Mouse (Mus musculus) natural killer cell, adult 2 months (primary cell): ENCODE measurements around the gene Fbxo6.
"Not testable (repeated sequence)": the region's sequence is repeated elsewhere in the genome, so short reads cannot be mapped to it uniquely, and the experiment has no call there.

Experiments
- DNase-seq, 2 experiments: peaks; one replicate each; pipeline ENCODE4 v3.0.0; 2022; ENCODE audit warnings: low spot score in 2 of 2

The Fbxo6 gene

DNA sequence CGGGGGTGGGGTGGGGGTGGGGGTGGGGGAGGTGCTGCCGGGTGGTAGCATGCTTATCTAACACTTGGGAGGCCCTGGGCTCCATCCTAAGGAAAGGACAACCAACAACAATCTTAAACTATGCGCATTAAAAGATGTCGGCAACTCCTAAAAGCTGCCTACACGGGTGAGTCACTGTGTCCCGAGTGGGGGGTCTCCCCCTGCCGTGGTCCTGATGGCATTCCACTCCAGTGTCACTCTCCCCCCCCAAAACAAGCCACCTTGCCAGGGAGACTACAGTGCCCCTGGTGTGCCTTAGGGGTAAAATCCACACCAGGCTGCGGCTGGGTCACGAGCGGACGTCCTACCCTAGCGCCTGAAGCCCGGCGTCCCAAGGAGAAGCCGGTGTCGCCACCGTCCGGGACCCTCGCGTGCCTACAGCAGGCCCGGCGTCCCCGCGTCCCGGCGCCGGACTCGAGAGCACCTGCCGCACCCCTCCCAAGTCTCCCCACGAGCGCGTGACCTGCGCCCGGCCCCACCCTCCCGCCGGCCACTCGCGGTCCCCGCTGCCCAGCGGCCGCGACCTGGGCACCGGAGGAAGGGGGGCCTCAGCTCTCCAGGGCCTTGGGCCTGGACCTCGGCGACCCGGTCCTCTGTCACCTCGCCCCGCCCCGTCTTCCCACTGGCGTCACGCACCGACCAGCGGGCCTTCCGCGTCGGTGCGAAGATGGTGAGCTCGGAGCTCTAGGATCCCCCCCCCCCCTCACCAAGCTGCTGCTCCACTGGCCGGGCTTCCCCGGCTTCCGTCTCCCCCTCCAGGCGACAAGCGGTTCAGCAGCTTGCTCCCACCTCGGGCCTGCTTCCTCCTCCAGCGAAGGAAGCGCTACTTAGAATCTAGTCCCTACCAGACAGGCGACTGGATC is at the start of gene Fbxo6:
Fbxo6 (minus strand) TSS at position 874 of the 902 bp plus-strand sequence.
- peak; percentile 82 to 85 for DNase-seq

DNA sequence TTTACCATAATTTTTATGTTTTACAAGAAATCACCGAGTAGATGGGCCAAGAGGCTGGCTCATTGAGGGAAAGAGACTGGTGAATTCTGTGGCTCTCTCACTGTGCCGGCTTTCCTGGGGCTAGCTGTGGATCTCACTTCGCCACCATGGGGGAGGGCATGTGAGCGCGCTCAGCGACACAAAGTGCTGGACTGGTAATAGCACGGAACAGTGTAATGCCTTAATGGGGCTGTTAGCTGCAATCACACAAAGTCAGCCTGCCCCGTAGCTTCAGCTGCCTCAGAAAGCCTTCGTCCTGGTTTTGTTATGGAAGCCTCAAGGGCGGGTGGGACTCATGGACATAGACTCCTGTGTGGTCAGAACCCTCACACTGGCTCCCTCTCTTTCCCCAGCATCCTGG is 46.8 kb upstream of the Fbxo6 start:
- DNase-seq: no peak

DNA sequence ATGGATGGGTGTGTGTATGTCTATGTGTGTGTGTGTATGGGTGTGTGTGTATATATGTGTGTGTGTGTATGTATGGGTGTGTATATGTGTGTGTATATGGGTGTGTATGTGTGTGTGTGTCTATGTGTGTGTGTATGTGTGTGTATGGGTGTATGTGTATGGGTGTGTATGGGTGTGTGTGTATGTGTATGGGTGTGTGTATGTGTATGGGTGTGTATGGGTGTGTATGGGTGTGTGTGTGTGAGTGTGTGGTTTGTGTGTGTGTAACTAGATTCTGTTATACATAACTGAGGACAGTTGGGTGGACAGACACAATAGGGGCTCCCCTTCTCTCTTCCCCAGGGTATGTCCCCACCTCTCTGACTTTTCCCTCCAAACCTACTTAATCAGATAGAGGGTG is 42.5 kb upstream of the Fbxo6 start:
- DNase-seq: no peak

DNA sequence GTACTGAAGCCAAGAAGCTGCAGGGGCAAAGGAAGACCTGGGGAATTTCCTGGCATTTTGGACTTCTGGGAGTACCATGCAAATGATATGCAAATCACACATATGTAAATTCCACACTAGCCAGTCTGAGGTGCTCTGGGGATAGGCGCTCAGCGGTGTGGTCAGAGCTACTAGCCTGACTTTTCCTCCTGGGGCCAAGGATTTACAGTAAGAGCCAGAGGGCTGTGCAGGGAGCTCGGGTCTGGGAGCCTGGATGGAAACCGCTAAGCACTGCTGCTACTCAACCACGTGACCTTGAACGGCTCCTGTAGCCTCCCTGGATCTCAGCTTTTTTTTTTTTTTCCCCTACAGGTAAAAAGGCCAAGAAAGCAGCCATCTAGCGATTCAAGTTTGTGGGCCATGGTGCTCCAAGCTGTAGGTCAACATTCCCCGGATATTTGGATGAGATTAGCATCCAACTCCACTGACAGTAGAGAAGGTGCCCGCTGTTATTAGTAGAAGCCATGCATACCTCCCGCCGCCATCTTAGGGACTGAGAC is 40.8 kb upstream of the Fbxo6 start:
- no peak for DNase-seq

DNA sequence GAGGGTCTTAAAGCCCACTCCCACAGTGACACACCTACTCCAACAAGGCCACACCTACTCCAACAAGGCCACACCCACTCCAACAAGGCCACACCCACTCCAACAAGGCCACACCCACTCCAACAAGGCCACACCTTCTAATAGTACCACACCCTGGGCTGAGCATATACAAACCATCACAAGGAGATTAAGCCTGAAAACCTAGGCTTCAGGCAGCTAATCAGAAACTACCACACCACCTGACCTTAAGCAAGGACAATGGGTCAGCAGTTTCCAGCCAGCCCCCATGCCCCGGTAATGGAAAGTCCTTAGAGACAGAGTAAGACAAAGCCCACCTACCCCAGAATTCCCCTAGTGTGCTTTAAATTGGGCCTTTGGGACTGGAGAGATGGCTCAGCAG is 36.8 kb upstream of the Fbxo6 start:
- not testable (repeated sequence) for DNase-seq

DNA sequence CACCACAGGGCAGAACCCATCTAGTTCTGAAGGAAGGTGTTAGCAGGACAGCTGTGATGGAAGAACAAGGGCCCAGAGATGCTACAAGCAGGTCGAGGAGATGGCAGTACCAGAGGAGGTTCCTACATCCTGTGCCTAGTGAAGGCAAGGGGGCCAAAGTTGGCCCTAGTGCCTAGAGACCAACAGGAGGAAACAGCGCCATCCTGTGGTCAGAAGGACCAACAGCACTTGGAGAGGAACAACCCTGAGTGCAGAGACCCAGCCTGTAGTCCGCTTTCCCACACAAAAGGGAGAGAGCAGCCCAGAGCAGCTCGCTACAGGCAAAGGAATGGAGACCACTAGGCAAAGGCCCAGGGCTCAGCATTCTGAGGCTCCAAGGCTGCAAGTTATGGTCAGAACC is 33.9 kb upstream of the Fbxo6 start:
- no peak for DNase-seq

DNA sequence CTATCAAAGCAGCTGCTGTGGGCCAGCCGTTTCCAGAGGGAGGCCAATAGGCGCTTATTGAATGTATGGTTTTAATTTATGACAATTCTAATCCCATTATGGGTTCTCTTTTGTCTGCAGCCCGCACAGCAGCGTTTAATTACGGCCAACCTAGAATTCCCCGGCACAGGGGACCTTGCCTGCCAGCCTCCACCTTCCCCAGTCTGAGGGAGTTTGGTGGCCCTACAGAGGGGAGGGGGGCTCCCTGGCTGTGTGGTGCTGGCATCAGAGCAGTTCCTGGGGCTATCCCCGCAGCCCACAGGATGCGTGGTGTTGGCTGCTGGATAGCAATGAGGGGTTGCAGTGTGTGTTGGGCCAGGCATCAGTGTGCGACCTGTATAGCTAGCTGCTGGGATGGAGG is 32.6 kb upstream of the Fbxo6 start:
- DNase-seq: no peak

DNA sequence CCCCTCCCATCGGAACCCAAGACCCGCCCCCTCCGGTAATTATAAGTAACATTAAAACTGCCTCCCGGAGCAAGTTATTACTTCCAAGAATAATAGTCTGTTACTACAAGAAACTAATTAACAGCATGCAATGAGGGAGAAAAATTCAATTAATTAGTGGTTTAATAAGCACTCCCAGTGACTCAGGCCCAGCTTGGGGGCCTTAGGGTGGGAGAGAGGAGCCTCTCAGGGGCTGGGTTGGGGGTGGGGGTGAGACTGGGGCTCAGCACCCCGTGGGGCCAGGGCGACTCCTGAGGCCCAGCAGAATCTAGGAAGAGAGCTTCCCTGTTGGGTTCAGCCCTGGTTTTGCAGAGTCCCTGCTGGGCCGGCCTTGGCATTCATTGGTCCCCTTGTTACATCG is 30.4 kb upstream of the Fbxo6 start:
- DNase-seq: no peak

DNA sequence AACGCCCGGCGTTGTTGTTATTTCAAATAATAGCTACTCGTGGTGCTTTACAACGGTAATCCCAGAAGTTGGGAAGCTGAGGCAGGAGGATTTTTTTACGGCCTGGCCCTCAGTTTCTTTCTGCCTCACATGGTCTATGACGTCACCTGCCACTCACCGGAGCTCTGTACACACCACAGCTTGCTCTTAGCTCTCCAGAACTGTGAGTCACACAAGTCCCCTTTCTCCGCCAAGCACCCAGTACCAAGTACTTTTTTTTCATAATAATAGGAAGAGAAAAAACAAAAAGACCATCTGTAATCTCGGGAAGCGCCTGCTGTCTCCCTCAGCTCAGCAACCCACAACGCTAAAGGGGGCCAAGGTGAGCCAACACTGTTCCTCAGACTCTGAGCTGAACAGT is 29.5 kb upstream of the Fbxo6 start:
- no peak for DNase-seq

DNA sequence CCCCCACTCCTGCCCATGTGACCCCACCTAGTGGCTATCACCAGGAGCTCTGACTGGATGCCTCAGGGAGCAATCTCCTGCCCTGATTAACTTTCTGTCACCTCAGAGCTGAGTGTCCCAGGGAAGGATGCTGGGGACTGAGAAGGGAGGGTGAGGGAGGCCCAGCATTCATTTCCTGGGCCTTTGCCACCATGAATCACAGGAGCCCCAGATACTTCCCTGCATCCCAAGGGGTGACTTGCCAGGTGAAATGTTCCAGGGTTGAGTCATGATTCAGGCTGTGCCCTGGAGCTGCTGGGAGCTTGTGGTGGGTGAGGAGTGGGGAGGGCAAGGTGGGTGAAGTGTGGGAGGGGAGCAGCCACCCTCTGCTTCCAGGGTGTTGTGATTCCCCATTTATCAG is 25.8 kb upstream of the Fbxo6 start:
- no peak for DNase-seq

DNA sequence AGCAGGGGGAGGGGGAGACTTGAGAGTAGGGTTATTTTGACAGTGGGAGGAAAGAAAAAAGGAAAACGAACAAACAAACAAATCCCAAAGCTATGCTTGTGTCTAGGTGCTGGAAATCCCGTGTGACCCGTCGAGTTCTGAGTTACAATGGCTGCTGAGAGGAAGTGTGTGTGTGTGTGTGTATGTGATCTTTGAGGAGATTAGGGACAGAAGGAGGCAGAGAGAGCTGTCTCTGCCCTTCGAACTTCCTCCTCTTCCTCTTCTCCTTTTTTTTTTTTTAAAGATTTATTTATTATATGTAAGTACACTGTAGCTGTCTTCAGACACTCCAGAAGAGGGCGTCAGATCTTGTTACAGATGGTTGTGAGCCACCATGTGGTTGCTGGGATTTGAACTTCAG is 24.7 kb upstream of the Fbxo6 start:
- not testable (repeated sequence) for DNase-seq

DNA sequence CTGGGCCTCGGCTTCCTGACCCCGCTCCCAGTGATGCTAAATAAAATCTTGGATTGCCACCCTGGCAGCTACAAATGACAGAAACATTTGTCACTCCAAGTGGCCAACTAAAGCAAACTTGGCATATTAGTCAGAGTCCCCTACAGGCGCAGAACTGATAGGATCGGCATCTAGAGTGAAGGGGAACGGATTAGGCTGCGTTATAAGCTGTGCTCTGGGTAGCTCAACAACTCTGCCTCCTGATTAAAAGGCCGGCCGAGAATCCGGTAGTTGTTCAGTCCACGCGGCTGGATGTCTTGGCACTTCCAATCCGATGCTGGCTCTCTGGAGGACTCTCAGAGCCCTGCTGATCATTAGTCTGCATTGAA is 22.5 kb upstream of the Fbxo6 start:
- no peak for DNase-seq

DNA sequence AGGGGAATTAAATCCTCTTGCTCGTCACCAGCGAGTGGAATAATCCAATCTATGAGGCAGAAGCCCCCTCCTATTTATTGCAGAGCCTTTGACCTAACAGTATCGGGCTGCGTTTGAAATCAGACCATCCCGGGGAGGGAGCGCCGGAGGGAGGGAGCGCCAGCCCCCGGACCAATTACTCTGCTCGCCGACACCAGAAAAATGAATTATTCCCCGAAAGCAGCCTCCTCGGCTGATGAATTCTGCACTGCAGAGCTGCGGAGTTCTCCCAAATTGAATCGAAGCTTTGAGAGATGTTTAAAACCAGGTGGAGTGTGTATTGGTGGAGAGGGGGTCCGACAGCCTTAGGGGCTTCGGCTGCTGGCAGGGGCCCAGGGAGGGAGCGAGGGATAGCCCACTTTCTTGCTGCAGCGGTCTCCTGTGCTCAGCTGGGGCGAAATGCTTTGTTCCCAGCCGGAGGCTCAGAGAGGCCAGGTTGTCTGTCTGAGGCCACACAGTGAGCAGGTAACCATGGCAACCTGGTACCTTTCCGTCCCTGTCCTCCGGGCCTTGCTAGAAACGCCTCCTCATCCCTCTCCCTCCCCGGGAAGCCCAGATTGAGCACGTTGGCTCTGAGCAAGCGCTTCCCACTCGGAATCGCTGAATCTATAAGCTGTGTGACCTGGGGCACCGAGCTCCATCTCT is 22.0 kb upstream of the Fbxo6 start:
- no peak for DNase-seq

DNA sequence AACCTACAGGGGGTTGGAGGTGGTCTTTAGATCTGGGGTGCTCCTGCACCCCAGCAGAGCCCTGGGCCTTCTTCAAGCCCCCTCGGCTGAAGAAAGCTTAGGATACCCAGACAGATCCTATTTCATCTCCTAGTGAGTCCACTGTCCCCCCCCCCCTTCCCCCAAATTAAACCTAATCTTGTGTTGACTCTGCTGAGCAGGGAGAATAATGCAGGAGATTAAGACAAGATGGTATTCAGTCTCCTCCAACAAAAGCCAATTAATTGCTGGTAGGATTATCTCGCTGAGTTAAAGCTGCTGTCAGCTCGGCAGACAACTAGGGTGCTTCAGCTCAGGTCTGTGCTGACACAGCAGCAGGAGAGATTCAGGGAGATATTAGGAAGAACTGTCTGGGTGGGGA is 19.3 kb upstream of the Fbxo6 start:
- no peak for DNase-seq

DNA sequence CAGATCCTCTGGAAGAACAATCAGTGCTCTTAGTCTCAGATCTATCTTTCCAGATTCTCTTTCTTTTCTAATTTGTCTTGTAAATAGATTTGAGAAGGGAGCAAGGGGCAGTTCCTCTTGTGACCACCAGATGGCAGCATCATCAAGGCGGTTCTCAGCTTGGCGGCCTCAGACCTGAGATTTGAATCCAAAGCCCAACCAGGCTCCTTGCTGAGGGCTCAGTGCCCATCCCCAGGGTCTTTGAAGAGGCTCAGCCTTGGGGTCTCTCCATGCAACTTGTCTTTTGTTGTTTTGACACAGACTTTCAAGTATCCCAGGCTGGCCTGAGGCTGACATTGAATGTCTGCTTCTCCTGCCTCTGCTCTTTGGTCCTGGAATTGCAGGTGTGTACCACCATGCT is 18.9 kb upstream of the Fbxo6 start:
- peak; percentile 31 to 53 for DNase-seq

DNA sequence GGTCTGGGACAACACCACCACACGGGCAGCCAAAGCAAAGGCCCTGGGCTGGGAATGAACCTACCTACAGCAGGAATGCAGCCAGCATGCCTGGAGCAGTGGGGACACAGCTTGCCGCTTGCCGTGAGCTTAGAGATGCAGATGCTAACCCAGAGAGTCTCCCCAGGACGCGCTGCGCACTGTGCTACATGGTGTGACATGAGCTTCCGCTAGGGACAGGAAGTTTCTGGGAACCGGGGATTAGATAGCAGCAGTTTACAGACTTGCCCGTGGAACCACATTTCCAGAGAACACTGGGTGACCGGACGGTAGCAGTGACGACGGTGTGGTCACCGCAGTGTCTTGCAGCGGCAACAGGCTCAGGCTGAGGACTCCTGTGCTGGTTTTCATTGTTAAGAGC is 17.6 kb upstream of the Fbxo6 start:
- no peak for DNase-seq

DNA sequence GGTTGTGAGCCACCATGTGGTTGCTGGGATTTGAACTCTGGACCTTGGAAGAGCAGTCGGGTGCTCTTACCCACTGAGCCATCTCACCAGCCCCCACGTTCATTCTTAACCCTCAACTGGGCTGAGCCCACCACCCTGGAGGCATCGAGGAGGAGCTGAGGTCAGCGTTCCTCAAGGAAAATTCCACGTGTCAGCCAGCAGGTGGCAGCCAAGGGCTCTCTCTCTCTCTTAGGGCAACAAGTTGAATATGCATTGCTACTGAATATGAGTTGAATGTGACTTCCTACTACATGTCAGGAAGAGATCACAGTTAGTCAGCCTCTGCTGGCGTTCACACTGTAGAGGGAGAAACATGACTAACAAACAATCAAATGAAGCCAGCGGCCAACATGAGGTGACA is 16.3 kb upstream of the Fbxo6 start:
- peak; percentile 36 to 59 for DNase-seq

DNA sequence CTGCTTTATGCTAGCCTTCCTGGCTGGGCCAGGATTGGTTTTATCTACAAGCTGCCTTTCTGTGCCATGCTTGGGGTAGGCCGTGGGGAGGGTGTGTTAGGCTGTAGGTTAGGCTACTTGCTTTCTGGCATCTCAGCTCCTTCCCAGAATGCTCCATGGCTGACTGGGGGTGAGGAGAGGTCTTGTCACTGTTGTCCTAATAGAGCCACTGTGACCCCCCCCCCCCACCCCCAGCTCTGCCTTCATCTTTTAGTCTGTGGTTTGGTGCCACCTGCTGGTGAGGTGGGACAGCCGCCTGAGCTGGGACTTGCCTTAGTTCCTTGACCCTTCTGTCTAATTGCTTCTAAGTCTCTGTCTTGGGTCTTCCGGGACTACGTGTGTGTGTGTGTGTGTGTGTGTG is 15.0 kb upstream of the Fbxo6 start:
- peak; percentile 60 to 74 for DNase-seq

DNA sequence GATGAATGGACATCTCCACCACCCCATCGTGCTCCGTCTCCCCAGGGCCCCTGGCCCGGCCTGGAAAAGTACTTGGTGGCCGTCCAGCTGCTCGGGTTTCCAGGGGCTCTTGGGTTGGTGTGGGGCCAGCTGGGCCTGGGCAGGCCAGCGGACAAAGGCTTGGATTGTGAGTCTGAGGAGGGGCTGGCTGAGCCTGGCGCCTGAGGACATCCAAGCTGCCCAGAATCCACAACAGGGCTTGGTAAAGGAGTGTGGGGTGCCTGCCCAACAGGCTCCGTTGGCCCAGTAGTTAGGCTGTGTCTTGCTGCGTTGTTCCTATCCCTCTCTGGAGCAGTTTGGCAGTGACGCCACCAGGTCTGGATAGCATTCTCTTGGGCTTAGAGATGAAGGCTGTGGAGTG is 14.5 kb upstream of the Fbxo6 start:
- no peak for DNase-seq

DNA sequence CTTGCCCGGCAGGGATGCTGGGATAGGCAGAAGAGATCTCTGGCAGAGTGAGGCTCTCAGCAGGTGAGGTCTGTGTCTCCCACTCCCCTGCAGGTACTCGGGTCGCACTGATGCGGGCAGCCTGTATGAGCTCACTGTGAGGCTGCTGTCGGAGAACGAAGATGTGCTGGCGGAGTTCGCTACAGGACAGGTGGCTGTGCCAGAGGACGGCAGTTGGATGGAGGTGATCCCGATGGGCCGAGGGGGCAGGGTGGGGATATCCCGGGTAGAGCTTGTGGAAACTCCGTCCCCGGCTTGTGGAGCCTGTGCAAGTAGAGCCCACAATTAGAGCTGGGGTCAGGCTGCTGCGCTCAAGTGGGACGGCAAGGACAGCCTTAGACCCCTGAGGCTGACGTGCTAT is 13.6 kb upstream of the Fbxo6 start:
- DNase-seq: no peak

DNA sequence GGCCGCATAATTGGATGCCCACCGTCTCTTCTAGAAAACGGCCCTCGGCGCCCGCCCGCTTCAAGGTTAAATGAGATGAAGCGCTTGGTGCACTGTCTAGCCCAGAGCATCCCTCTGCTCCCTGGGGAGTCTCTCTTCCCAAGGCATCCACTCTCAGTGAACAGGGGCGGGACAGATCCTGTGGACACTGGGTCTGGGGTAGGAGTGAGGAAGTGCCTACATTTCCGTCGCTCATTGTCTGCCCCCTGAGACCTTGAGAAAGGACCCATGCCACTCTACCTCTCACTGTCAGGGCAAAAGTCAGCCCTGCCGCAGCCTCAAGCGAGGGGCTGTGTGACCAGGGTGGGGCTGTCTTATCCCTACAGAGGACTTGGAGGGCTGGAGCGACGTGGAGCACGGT is 12.5 kb upstream of the Fbxo6 start:
- no peak for DNase-seq

DNA sequence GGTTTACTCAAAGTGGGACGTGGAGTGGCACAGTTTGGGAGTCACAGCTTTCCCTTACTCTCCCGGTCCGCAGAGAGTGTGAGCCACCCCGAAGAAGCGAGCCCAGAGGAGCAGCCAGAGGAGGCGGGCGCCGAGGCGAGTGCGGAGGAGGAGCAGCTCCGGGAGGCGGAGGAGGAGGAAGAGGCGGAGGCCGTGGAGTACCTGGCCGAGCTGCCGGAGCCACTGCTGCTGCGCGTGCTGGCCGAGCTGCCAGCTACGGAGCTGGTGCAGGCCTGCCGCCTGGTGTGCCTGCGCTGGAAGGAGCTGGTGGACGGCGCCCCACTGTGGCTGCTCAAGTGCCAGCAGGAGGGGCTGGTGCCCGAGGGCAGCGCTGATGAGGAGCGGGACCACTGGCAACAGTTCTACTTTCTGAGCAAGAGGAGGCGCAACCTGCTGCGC is 12.1 kb upstream of the Fbxo6 start:
- DNase-seq: peak; percentile 71 to 79
